Mouse (Mus musculus) skeletal muscle tissue, adult 2 months (tissue): ENCODE data around the gene Nelfa.
"Not testable (repeated sequence)": the region's sequence is repeated elsewhere in the genome, so short reads cannot be mapped to it uniquely, and the experiment has no call there.

ENCODE experiments used
- DNase-seq: peaks from one replicate; pipeline ENCODE4 v3.0.0-alpha.2; 2012; ENCODE audit warnings: low read depth, low spot score

The Nelfa gene

GRCm38 (mm10) chr5:33936120-33936707, at the start of gene Nelfa:
Nelfa (minus strand) TSS chr5:33936413.
- DNase-seq: peak; percentile 98

- DNase-seq: no peak
These were observed 47.3 kb upstream of the Nelfa start, which contains the start of gene Gm1673 for GRCm38 (mm10) chr5:33983309-33984121. Gm1673 (plus strand) TSS chr5:33983433.

GRCm38 (mm10) chr5:33982731-33983259, 46.6 kb upstream of the Nelfa start:
- DNase-seq: no peak

GRCm38 (mm10) chr5:33976267-33976666, 40.1 kb upstream of the Nelfa start:
- no peak for DNase-seq

GRCm38 (mm10) chr5:33974736-33975135, 38.5 kb upstream of the Nelfa start:
- no peak for DNase-seq

GRCm38 (mm10) chr5:33959382-33959781, 23.2 kb upstream of the Nelfa start:
- no peak for DNase-seq

- DNase-seq: no peak
These were observed 19.7 kb upstream of the Nelfa start for GRCm38 (mm10) chr5:33955868-33956267.

- peak; percentile 42 for DNase-seq
These were observed 18.1 kb upstream of the Nelfa start for GRCm38 (mm10) chr5:33954354-33954753.

GRCm38 (mm10) chr5:33953471-33954185, 17.4 kb upstream of the Nelfa start:
- DNase-seq: no peak

GRCm38 (mm10) chr5:33948314-33948713, 12.1 kb upstream of the Nelfa start:
- DNase-seq: no peak

- not testable (repeated sequence) for DNase-seq
These were observed 10.8 kb upstream of the Nelfa start for GRCm38 (mm10) chr5:33947035-33947434.

GRCm38 (mm10) chr5:33938448-33938847, 2.2 kb upstream of the Nelfa start:
- DNase-seq: peak; percentile 85

- no peak for DNase-seq
These were observed 1.0 kb upstream of the Nelfa start for GRCm38 (mm10) chr5:33937230-33937629.

GRCm38 (mm10) chr5:33935700-33936111, 507 bp downstream of the Nelfa start:
- no peak for DNase-seq

- no peak for DNase-seq
These were observed 1.3 kb downstream of the Nelfa start for GRCm38 (mm10) chr5:33934877-33935276.

GRCm38 (mm10) chr5:33934081-33934480, 2.1 kb downstream of the Nelfa start:
- no peak for DNase-seq

GRCm38 (mm10) chr5:33932413-33932812, 3.8 kb downstream of the Nelfa start:
- no peak for DNase-seq

GRCm38 (mm10) chr5:33926170-33926569, 10.0 kb downstream of the Nelfa start:
- DNase-seq: no peak

GRCm38 (mm10) chr5:33922566-33922965, 13.6 kb downstream of the Nelfa start:
- DNase-seq: no peak

GRCm38 (mm10) chr5:33921486-33922235, 14.6 kb downstream of the Nelfa start:
- DNase-seq: peak; percentile 60

GRCm38 (mm10) chr5:33920924-33921323, 15.3 kb downstream of the Nelfa start:
- no peak for DNase-seq
